In genomic region chr7:64634482-64634881, GRCm38 (mm10) we compare ENCODE assay signal across 15 mouse cellular contexts.
A peak's percentile ranks its signal among the peaks of the same experiment; 100 is the strongest.
DNase-seq lines count a peak whose midpoint lies in the region; ATAC-seq and TF ChIP-seq lines count a peak whose summit lies in the region.
"Had no signal": no experiment of that assay in that cellular context is flagged by ENCODE, and none has a peak within 500 bp of the region (broad histone marks: within the 10 kb centered on the region; RNA-seq: fewer than 3 reads in every experiment).

No protein-coding gene starts in this region.

- H3K4me2 ChIP-seq in forebrain, postnatal 0 days (ENCODE audit: low read depth), result no peak overlapping the region
- H3K4me2 ChIP-seq in midbrain, embryonic 12.5 days (replicated peaks), result no peak overlapping the region
- H3K4me2 ChIP-seq: limb, embryonic 15.5 days; lung, embryonic 14.5 days had no signal

- no peaks in the 10 kb centered on the region for H3K4me1 ChIP-seq in forebrain, postnatal 0 days (ENCODE audit: insufficient read depth)
- peaks cover 42% of the 10 kb centered on the region for H3K4me1 ChIP-seq in midbrain, embryonic 12.5 days

- no peak overlapping the region for H3K9ac ChIP-seq in forebrain, postnatal 0 days
- H3K9ac ChIP-seq in midbrain, embryonic 12.5 days (replicated peaks), result no peak overlapping the region
- H3K9ac ChIP-seq: limb, embryonic 15.5 days; lung, embryonic 14.5 days had no signal

- no peak overlapping the region for H3K4me3 ChIP-seq in forebrain, postnatal 0 days (ENCODE audit: low read depth, low read length)
- no peak overlapping the region for H3K4me3 ChIP-seq in midbrain, embryonic 12.5 days
- H3K4me3 ChIP-seq: limb, embryonic 15.5 days had no signal

- no peaks in the 10 kb centered on the region for H3K36me3 ChIP-seq in forebrain, postnatal 0 days (ENCODE audit: insufficient read depth)
- 0 out of 2 replicates have a peak, but pooled peaks cover 11% of the 10 kb centered on the region for H3K36me3 ChIP-seq in midbrain, embryonic 12.5 days
- H3K36me3 ChIP-seq: limb, embryonic 15.5 days had no signal

- H3K27me3 ChIP-seq in forebrain, postnatal 0 days (ENCODE audit: insufficient read depth, low read length), result no peaks in the 10 kb centered on the region
- H3K27me3 ChIP-seq in midbrain, embryonic 12.5 days, result no peaks in the 10 kb centered on the region
- H3K27me3 ChIP-seq: limb, embryonic 15.5 days had no signal

- TF ChIP-seq POLR2A in brain, embryonic 14.5 days (IDR thresholded peaks at IDR 0.05; ENCODE audit: borderline replicate concordance, extremely low read depth, insufficient read depth, insufficient read length, poor library complexity, severe bottlenecking), result no peak

- no peaks in the 10 kb centered on the region for H3K9me3 ChIP-seq in forebrain, postnatal 0 days (ENCODE audit: low read length)
- H3K9me3 ChIP-seq in midbrain, embryonic 12.5 days, result no peaks in the 10 kb centered on the region
- H3K9me3 ChIP-seq: limb, embryonic 15.5 days had no signal

- DNase-seq in cerebellum, adult 8-10 months, result peak; percentile 6
- DNase-seq in cerebellum, postnatal 10 days, result no peak
- DNase-seq in brain, embryonic 14.5 days (ENCODE audit: low read depth), result peak; percentile 79
- no peak for DNase-seq in forebrain, postnatal 0 days
- DNase-seq in spleen, postnatal 14 days (ENCODE audit: low spot score in 2 of 2), result no peak
- DNase-seq in cerebellum, adult 11 months, result no peak
- DNase-seq: adrenal gland, postnatal 14 days; cerebellum, postnatal 36 days; heart, postnatal 10 days; lung, embryonic 14.5 days; thymus, postnatal 4 days had no signal

- peak; percentile 59 for ATAC-seq in forebrain, postnatal 0 days
- peak; percentile 57; the same call in 1 of the 2 replicates for ATAC-seq in midbrain, embryonic 12.5 days (ENCODE audit: low FRiP score, low read depth)
- no peak for ATAC-seq in CD4-positive, CD25-positive, alpha-beta regulatory T cell, adult 4 months

- no peak overlapping the region for H3K27ac ChIP-seq in forebrain, postnatal 0 days (ENCODE audit: low read depth, low read length)
- peak overlapping the region; percentile 50 for H3K27ac ChIP-seq in midbrain, embryonic 12.5 days (replicated peaks)
- H3K27ac ChIP-seq: kidney, postnatal 0 days; limb, embryonic 15.5 days had no signal

- no peak for TF ChIP-seq CTCF in brain, embryonic 14.5 days (IDR thresholded peaks at IDR 0.05; ENCODE audit: borderline replicate concordance, extremely low read depth, insufficient read depth, insufficient read length)
- no peak for TF ChIP-seq CTCF in forebrain, postnatal 0 days (IDR thresholded peaks at IDR 0.05; ENCODE audit: low read depth)

Comparison
In these comparisons a context has a peak if more than half of its experiments do, and no peak if none do; other contexts are left out.
1. DNase-seq: peak in cerebellum, adult 8-10 months (single experiment) and brain, embryonic 14.5 days (single experiment); none in cerebellum, postnatal 10 days (0 of 2), forebrain, postnatal 0 days (single experiment), spleen, postnatal 14 days (0 of 2) and cerebellum, adult 11 months (single experiment).